Mouse (Mus musculus): ENCODE measurements around the gene Nab2. TPM values are rescaled to one million over a fixed set of nuclear protein-coding genes. Genes with fewer than 3 reads are reported as not detected.

The Nab2 gene
- polyA plus RNA-seq (2012; ENCODE audit: insufficient read depth, insufficient read length, low replicate concordance, missing spikeins) = not detected in 2 replicates

DNA sequence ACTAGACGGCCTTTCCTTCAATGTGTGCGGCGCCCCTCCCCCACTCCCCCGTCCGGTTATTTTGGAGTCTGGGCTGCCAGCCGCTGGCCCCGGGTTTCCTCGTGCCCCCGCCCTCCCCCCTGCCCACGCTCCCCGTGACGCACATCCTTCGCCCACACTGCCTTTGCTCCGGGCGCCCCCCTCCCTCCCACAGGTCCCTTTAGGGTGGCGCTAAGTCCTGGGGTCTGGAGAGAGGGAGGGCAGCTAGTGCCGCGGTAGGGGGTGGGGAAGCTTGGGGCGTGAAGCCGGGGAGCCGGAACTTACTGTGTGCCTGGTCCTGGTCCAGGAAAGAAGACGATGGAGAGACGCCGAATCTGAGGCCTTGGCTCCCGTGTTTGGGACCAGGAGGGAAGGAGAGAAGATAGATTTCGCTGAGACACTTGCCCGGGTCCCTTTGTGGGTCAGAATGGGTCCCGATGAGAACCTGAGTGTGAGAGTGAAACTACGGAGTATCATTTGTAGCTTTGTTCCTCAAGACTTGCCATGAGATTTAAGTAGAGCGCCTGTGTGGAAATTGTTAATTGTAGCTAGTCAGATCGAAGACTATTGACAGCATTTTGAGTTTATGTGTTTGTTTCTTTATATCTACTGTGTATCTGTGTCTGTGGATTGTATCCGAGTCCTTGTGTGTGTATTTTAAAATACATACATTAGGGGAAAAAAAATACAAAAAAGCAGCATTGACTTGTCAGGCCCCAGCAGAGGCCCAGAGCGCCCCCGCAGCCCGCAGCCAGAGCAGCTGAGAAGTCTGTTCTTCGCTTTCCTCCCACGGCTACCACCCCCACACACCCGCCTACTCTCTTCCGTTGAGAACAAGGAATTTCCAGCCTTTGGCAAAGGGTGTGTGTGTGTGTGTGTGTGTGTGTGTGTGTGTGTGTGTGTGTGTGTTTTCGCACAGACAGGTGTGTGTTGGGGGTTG is at the start of gene Nab2:
Gene Nab2 (minus strand): TSS at position 476 of the 958 bp plus-strand sequence.
- no peak for TF ChIP-seq POLR2A (IDR thresholded peaks at IDR 0.05; ENCODE audit: insufficient read depth, low read depth, low read length)
- no peak for TF ChIP-seq CTCF (IDR thresholded peaks at IDR 0.05; ENCODE audit: insufficient read depth, low read depth, low read length)
- peaks cover 50% of the 10 kb centered on the region for H3K4me1 ChIP-seq (ENCODE audit: control insufficient read depth, insufficient read depth, low read length)
- 4% methylated on average over 40 of the region's 40 CpGs for WGBS
- H3K27ac ChIP-seq (ENCODE audit: insufficient read depth, low read depth, low read length) = peak within 1 kb of the TSS; percentile 91
- peak within 1 kb of the TSS; percentile 64 for H3K4me3 ChIP-seq (ENCODE audit: insufficient read depth, low read depth, low read length)

- H3K4me1 ChIP-seq (ENCODE audit: control insufficient read depth, insufficient read depth, low read length) = no peaks in the 10 kb centered on the region
- no peak overlapping the region for H3K27ac ChIP-seq (ENCODE audit: insufficient read depth, low read depth, low read length)
- WGBS = 86% methylated on average over 6 of the region's 6 CpGs
- no peak overlapping the region for H3K4me3 ChIP-seq (ENCODE audit: insufficient read depth, low read depth, low read length)
- TF ChIP-seq POLR2A (IDR thresholded peaks at IDR 0.05; ENCODE audit: insufficient read depth, low read depth, low read length) = no peak
- TF ChIP-seq CTCF (IDR thresholded peaks at IDR 0.05; ENCODE audit: insufficient read depth, low read depth, low read length) = no peak
Observed at GRCm38 (mm10) chr10:127712736-127713135, 44.4 kb upstream of the Nab2 start.

GRCm38 (mm10) chr10:127710331-127710730 is 42.0 kb upstream of the Nab2 start:
- no peak overlapping the region for H3K4me3 ChIP-seq (ENCODE audit: insufficient read depth, low read depth, low read length)
- no peak for TF ChIP-seq POLR2A (IDR thresholded peaks at IDR 0.05; ENCODE audit: insufficient read depth, low read depth, low read length)
- no peak for TF ChIP-seq CTCF (IDR thresholded peaks at IDR 0.05; ENCODE audit: insufficient read depth, low read depth, low read length)
- H3K4me1 ChIP-seq (ENCODE audit: control insufficient read depth, insufficient read depth, low read length) = no peaks in the 10 kb centered on the region
- 91% methylated on average over 13 of the region's 13 CpGs for WGBS
- H3K27ac ChIP-seq (ENCODE audit: insufficient read depth, low read depth, low read length) = no peak overlapping the region

DNA sequence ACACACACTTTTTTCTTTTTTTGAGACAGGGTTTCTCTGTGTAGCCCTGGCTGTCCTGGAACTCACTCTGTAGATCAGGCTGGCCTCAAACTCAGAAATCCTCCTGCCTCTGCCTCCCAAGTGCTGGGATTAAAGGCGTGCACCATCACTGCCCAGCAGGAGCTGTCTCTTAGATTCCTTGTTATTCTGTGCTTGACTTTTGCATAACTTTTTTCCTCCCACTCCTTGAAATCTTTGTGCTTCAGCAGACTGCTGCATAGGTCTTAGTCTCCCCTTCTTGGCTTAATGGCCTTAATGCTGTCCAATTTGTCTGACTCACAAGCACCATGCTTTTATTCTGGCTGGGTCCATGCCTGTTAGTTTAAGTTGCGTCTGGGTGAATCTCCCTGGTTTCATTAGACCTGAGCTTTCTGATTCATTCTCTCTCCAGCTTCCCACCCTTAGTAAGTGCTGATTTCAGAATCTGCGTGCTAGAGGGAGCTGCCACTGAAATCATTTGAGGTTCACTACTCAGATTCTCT is 40.5 kb upstream of the Nab2 start:
- TF ChIP-seq CTCF (IDR thresholded peaks at IDR 0.05; ENCODE audit: insufficient read depth, low read depth, low read length) (no peak), POLR2A (IDR thresholded peaks at IDR 0.05; ENCODE audit: insufficient read depth, low read depth, low read length) (no peak)
- no peak overlapping the region for H3K27ac ChIP-seq (ENCODE audit: insufficient read depth, low read depth, low read length)
- no peak overlapping the region for H3K4me3 ChIP-seq (ENCODE audit: insufficient read depth, low read depth, low read length)
- WGBS = 78% methylated on average over 3 of the region's 3 CpGs
- no peaks in the 10 kb centered on the region for H3K4me1 ChIP-seq (ENCODE audit: control insufficient read depth, insufficient read depth, low read length)

- Histone ChIP-seq H3K4me3 (ENCODE audit: insufficient read depth, low read depth, low read length) (no peak overlapping the region), H3K4me1 (ENCODE audit: control insufficient read depth, insufficient read depth, low read length) (no peaks in the 10 kb centered on the region), H3K27ac (ENCODE audit: insufficient read depth, low read depth, low read length) (no peak overlapping the region)
- TF ChIP-seq POLR2A (IDR thresholded peaks at IDR 0.05; ENCODE audit: insufficient read depth, low read depth, low read length) (no peak), CTCF (IDR thresholded peaks at IDR 0.05; ENCODE audit: insufficient read depth, low read depth, low read length) (no peak)
- WGBS = 88% methylated on average over 7 of the region's 7 CpGs
Observed at GRCm38 (mm10) chr10:127707721-127708120, 39.4 kb upstream of the Nab2 start.

DNA sequence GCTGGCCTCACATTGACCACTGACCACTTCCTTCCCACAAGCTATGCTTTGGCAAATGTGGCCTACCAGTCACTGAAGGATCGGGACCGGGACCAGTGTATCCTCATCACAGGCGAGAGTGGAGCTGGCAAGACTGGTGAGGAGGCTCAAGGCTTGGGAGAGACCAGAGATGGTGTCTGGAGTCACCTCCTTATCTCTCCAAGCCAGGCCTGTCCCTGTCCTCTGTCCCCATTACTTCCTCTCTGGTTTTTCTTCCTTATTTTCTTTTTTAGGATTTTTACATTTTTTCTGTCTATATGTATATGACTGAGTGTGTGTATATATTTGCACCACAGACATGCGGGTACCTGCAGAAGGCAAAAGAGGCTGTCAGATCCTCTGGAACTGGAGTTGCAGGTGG is 37.4 kb upstream of the Nab2 start:
- Histone ChIP-seq H3K4me3 (ENCODE audit: insufficient read depth, low read depth, low read length) (no peak overlapping the region), H3K27ac (ENCODE audit: insufficient read depth, low read depth, low read length) (no peak overlapping the region), H3K4me1 (ENCODE audit: control insufficient read depth, insufficient read depth, low read length) (no peaks in the 10 kb centered on the region)
- TF ChIP-seq POLR2A (IDR thresholded peaks at IDR 0.05; ENCODE audit: insufficient read depth, low read depth, low read length) (no peak), CTCF (IDR thresholded peaks at IDR 0.05; ENCODE audit: insufficient read depth, low read depth, low read length) (no peak)
- 91% methylated on average over 4 of the region's 4 CpGs for WGBS

GRCm38 (mm10) chr10:127704766-127705220 is 36.4 kb upstream of the Nab2 start, which contains the start of gene Myo1a:
Myo1a (plus strand) TSS chr10:127705170.
- 78% methylated on average over 2 of the region's 2 CpGs for WGBS
- Histone ChIP-seq H3K4me1 (ENCODE audit: control insufficient read depth, insufficient read depth, low read length) (no peaks in the 10 kb centered on the region), H3K4me3 (ENCODE audit: insufficient read depth, low read depth, low read length) (no peak within 1 kb of the TSS), H3K27ac (ENCODE audit: insufficient read depth, low read depth, low read length) (no peak within 1 kb of the TSS)
- TF ChIP-seq POLR2A (IDR thresholded peaks at IDR 0.05; ENCODE audit: insufficient read depth, low read depth, low read length) (no peak), CTCF (IDR thresholded peaks at IDR 0.05; ENCODE audit: insufficient read depth, low read depth, low read length) (no peak)

- Histone ChIP-seq H3K27ac (ENCODE audit: insufficient read depth, low read depth, low read length) (no peak overlapping the region), H3K4me3 (ENCODE audit: insufficient read depth, low read depth, low read length) (no peak overlapping the region), H3K4me1 (ENCODE audit: control insufficient read depth, insufficient read depth, low read length) (no peaks in the 10 kb centered on the region)
- TF ChIP-seq CTCF (IDR thresholded peaks at IDR 0.05; ENCODE audit: insufficient read depth, low read depth, low read length) (no peak), POLR2A (IDR thresholded peaks at IDR 0.05; ENCODE audit: insufficient read depth, low read depth, low read length) (no peak)
- 49% methylated on average over 2 of the region's 2 CpGs for WGBS
Observed at GRCm38 (mm10) chr10:127704293-127704692, 35.9 kb upstream of the Nab2 start.

DNA sequence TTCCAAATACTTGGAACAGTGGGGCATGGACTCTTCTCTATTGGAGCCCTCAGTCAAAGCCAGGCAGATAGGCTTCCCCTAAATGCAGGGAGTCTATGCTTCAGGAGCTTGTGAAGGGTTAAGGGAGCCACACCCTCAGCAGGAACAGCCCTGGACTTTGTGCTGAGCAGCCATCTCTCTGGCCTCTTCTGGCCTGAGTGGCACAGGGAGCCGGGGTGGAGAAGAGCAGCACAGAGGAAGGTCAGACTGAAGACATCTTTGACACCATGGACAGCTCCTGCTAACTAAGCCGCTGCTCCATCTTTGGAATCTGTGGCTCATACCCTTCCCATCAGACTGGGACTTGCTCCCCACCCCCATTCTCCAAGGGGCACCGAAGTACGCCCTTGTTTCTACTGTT is 34.9 kb upstream of the Nab2 start:
- WGBS = 62% methylated on average over 4 of the region's 4 CpGs
- no peak overlapping the region for H3K27ac ChIP-seq (ENCODE audit: insufficient read depth, low read depth, low read length)
- TF ChIP-seq POLR2A (IDR thresholded peaks at IDR 0.05; ENCODE audit: insufficient read depth, low read depth, low read length) (no peak), CTCF (IDR thresholded peaks at IDR 0.05; ENCODE audit: insufficient read depth, low read depth, low read length) (no peak)
- H3K4me1 ChIP-seq (ENCODE audit: control insufficient read depth, insufficient read depth, low read length) = no peaks in the 10 kb centered on the region
- no peak overlapping the region for H3K4me3 ChIP-seq (ENCODE audit: insufficient read depth, low read depth, low read length)

All from olfactory bulb, adult 2 months (tissue).